Mouse (Mus musculus): ENCODE data around the gene Mrpl48.
"Not testable (repeated sequence)": the region's sequence is repeated elsewhere in the genome, so short reads cannot be mapped to it uniquely, and the experiment has no call there.

The Mrpl48 gene

GRCm38 (mm10) chr7:100589816-100590215, 18.3 kb downstream of the Mrpl48 start:
- DNase-seq (ENCODE audit: low spot score in 2 of 2) = no peak

- peak; percentile 81 to 84 for DNase-seq (ENCODE audit: low spot score in 2 of 2)
Observed at GRCm38 (mm10) chr7:100582727-100583236, 25.3 kb downstream of the Mrpl48 start.

- no peak for DNase-seq (ENCODE audit: low spot score in 2 of 2)
Observed at GRCm38 (mm10) chr7:100582235-100582634, 25.9 kb downstream of the Mrpl48 start.

- DNase-seq (ENCODE audit: low spot score in 2 of 2) = no peak
Observed at GRCm38 (mm10) chr7:100578794-100579193, 29.3 kb downstream of the Mrpl48 start.

- no peak for DNase-seq (ENCODE audit: low spot score in 2 of 2)
Observed at GRCm38 (mm10) chr7:100572704-100573103, 35.4 kb downstream of the Mrpl48 start.

GRCm38 (mm10) chr7:100572061-100572460, 36.0 kb downstream of the Mrpl48 start:
- DNase-seq (ENCODE audit: low spot score in 2 of 2) = no peak

GRCm38 (mm10) chr7:100570930-100571715, 37.0 kb downstream of the Mrpl48 start:
- DNase-seq (ENCODE audit: low spot score in 2 of 2) = no peak

- no peak for DNase-seq (ENCODE audit: low spot score in 2 of 2)
Observed at GRCm38 (mm10) chr7:100569907-100570306, 38.2 kb downstream of the Mrpl48 start.

- DNase-seq (ENCODE audit: low spot score in 2 of 2) = not testable (repeated sequence)
Observed at GRCm38 (mm10) chr7:100567238-100567637, 40.9 kb downstream of the Mrpl48 start.

- no peak for DNase-seq (ENCODE audit: low spot score in 2 of 2)
Observed at GRCm38 (mm10) chr7:100561861-100562587, 46.1 kb downstream of the Mrpl48 start.

GRCm38 (mm10) chr7:100559331-100559730, 48.8 kb downstream of the Mrpl48 start:
- DNase-seq (ENCODE audit: low spot score in 2 of 2) = peak in 1 of 2 experiments; percentile 24

- DNase-seq (ENCODE audit: low spot score in 2 of 2) = no peak
Observed at GRCm38 (mm10) chr7:100557241-100557640, 50.9 kb downstream of the Mrpl48 start.

GRCm38 (mm10) chr7:100555431-100555951, 52.6 kb downstream of the Mrpl48 start:
- no peak for DNase-seq (ENCODE audit: low spot score in 2 of 2)

GRCm38 (mm10) chr7:100554939-100555338, 53.2 kb downstream of the Mrpl48 start:
- DNase-seq (ENCODE audit: low spot score in 2 of 2) = no peak

- DNase-seq (ENCODE audit: low spot score in 2 of 2) = no peak
Observed at GRCm38 (mm10) chr7:100550338-100551007, 57.6 kb downstream of the Mrpl48 start.

GRCm38 (mm10) chr7:100549796-100550195, 58.3 kb downstream of the Mrpl48 start:
- no peak for DNase-seq (ENCODE audit: low spot score in 2 of 2)

GRCm38 (mm10) chr7:100547631-100548030, 60.5 kb downstream of the Mrpl48 start:
- DNase-seq (ENCODE audit: low spot score in 2 of 2) = no peak

GRCm38 (mm10) chr7:100544437-100544836, 63.7 kb downstream of the Mrpl48 start:
- DNase-seq (ENCODE audit: low spot score in 2 of 2) = no peak

GRCm38 (mm10) chr7:100539516-100539915, 68.6 kb downstream of the Mrpl48 start:
- DNase-seq (ENCODE audit: low spot score in 2 of 2) = peak in 1 of 2 experiments; percentile 14

- DNase-seq (ENCODE audit: low spot score in 2 of 2) = no peak
Observed at GRCm38 (mm10) chr7:100537519-100537902, 70.6 kb downstream of the Mrpl48 start.

- peak; percentile 84 to 90 for DNase-seq (ENCODE audit: low spot score in 2 of 2)
Observed at GRCm38 (mm10) chr7:100536804-100537518, 71.1 kb downstream of the Mrpl48 start, which contains the start of gene Coa4. Coa4 (plus strand) TSS chr7:100537071.

Measured in spleen, postnatal 36 days (tissue).